Mouse (Mus musculus): ENCODE results near the gene Plekhb1. TPM values are rescaled to one million over a fixed set of nuclear protein-coding genes. Genes with fewer than 3 reads are reported as not detected.

The Plekhb1 gene
- polyA plus RNA-seq, 1 experiment from 2014 or later = 2.6 TPM

DNA sequence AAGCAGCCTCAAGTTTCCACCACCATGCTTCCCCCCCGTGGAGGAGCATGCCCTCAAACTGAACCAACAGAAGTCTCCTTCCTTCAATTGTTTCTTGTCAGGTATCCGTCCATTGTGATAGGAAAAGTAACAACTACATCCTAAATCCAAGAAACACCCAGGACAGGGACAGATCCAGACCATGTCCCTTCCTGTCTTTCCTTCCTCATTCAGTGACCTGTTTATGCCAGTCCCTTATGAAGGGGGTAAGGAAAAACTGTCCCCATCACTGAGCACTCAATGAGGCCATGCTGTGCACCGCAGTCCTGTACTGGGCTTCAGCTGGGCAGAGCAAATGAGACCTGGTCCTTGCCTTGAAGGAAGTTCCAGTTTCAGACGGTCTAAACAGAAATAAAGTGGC is 13.1 kb downstream of the Plekhb1 start:
- WGBS = 80% methylated on average over 4 of the region's 4 CpGs

DNA sequence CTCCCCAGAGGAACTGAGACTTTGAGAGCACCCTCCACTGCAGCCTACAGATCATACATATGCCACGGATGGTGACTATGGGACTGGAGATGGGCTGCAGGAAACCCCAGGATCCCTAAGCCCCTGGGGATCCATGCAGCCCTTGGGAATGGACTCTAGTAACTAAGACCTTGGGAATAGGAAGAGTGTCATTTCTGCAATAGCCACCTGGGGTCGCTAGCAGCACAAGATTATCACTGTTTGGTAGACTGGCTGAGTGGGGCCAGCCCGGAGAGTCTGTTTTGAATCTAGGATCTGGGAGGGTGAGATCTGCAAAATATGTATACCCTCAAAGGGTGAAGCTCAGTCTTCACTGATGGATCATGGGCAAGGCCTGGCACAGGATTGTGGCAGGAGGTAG is 17.1 kb downstream of the Plekhb1 start:
- H3K27me3 ChIP-seq (ENCODE audit: control insufficient read depth, insufficient read depth, low read length) = no peaks in the 10 kb centered on the region
- no peak overlapping the region for H3K4me2 ChIP-seq (replicated peaks; ENCODE audit: low read depth, low read length)
- no peak overlapping the region for H3K27ac ChIP-seq (ENCODE audit: low read depth, low read length)
- no peaks in the 10 kb centered on the region for H3K9me3 ChIP-seq (ENCODE audit: control insufficient read depth, low read length)
- H3K4me1 ChIP-seq (ENCODE audit: control insufficient read depth, insufficient read depth, low read length) = no peaks in the 10 kb centered on the region
- H3K36me3 ChIP-seq (ENCODE audit: control insufficient read depth, insufficient read depth, low read length) = 0 out of 2 replicates have a peak, but pooled peaks cover 12% of the 10 kb centered on the region
- WGBS = 33% methylated on average over 3 of the region's 3 CpGs
- H3K9ac ChIP-seq (ENCODE audit: low read depth, low read length) = no peak overlapping the region
- ATAC-seq (ENCODE audit: low FRiP score, low TSS enrichment) = peak; percentile 56; the same call in 1 of the 2 replicates
- H3K4me3 ChIP-seq (ENCODE audit: low read length) = no peak overlapping the region

More for the DNA sequence above, 13.1 kb downstream of the Plekhb1 start:
- no peak overlapping the region for H3K4me3 ChIP-seq (ENCODE audit: low read length)
- H3K4me2 ChIP-seq (replicated peaks; ENCODE audit: low read depth, low read length) = no peak overlapping the region
- no peak for ATAC-seq (ENCODE audit: low FRiP score, low TSS enrichment)
- H3K9me3 ChIP-seq (ENCODE audit: control insufficient read depth, low read length) = no peaks in the 10 kb centered on the region
- no peak overlapping the region for H3K27ac ChIP-seq (ENCODE audit: low read depth, low read length)
- H3K4me1 ChIP-seq (ENCODE audit: control insufficient read depth, insufficient read depth, low read length) = no peaks in the 10 kb centered on the region
- no peak overlapping the region for H3K9ac ChIP-seq (ENCODE audit: low read depth, low read length)
- 0 out of 2 replicates have a peak, but pooled peaks cover 2% of the 10 kb centered on the region for H3K36me3 ChIP-seq (ENCODE audit: control insufficient read depth, insufficient read depth, low read length)
- H3K27me3 ChIP-seq (ENCODE audit: control insufficient read depth, insufficient read depth, low read length) = no peaks in the 10 kb centered on the region

- no peak overlapping the region for H3K4me3 ChIP-seq (ENCODE audit: low read length)
- H3K9me3 ChIP-seq (ENCODE audit: control insufficient read depth, low read length) = no peaks in the 10 kb centered on the region
- 89% methylated on average over 4 of the region's 4 CpGs for WGBS
- H3K9ac ChIP-seq (ENCODE audit: low read depth, low read length) = no peak overlapping the region
- no peak overlapping the region for H3K27ac ChIP-seq (ENCODE audit: low read depth, low read length)
- H3K4me1 ChIP-seq (ENCODE audit: control insufficient read depth, insufficient read depth, low read length) = no peaks in the 10 kb centered on the region
- no peak for ATAC-seq (ENCODE audit: low FRiP score, low TSS enrichment)
- no peak overlapping the region for H3K4me2 ChIP-seq (replicated peaks; ENCODE audit: low read depth, low read length)
- peaks cover 23% of the 10 kb centered on the region; the same call in 1 of the 2 replicates for H3K36me3 ChIP-seq (ENCODE audit: control insufficient read depth, insufficient read depth, low read length)
- H3K27me3 ChIP-seq (ENCODE audit: control insufficient read depth, insufficient read depth, low read length) = no peaks in the 10 kb centered on the region
Observed at GRCm38 (mm10) chr7:100642413-100642812, 19.8 kb downstream of the Plekhb1 start.

- H3K9ac ChIP-seq (ENCODE audit: low read depth, low read length) = no peak overlapping the region
- no peak overlapping the region for H3K27ac ChIP-seq (ENCODE audit: low read depth, low read length)
- H3K4me3 ChIP-seq (ENCODE audit: low read length) = no peak overlapping the region
- H3K27me3 ChIP-seq (ENCODE audit: control insufficient read depth, insufficient read depth, low read length) = no peaks in the 10 kb centered on the region
- H3K9me3 ChIP-seq (ENCODE audit: control insufficient read depth, low read length) = no peaks in the 10 kb centered on the region
- H3K4me1 ChIP-seq (ENCODE audit: control insufficient read depth, insufficient read depth, low read length) = no peaks in the 10 kb centered on the region
- WGBS = 7% methylated on average over 1 of the region's 1 CpGs
- H3K4me2 ChIP-seq (replicated peaks; ENCODE audit: low read depth, low read length) = no peak overlapping the region
- peaks cover 33% of the 10 kb centered on the region; the same call in 1 of the 2 replicates for H3K36me3 ChIP-seq (ENCODE audit: control insufficient read depth, insufficient read depth, low read length)
- no peak for ATAC-seq (ENCODE audit: low FRiP score, low TSS enrichment)
Observed at GRCm38 (mm10) chr7:100637657-100638056, 24.6 kb downstream of the Plekhb1 start.

- Histone ChIP-seq H3K4me2 (replicated peaks; ENCODE audit: low read depth, low read length) (no peak overlapping the region), H3K9me3 (ENCODE audit: control insufficient read depth, low read length) (no peaks in the 10 kb centered on the region), H3K36me3 (ENCODE audit: control insufficient read depth, insufficient read depth, low read length) (peaks cover 6% of the 10 kb centered on the region; the same call in 1 of the 2 replicates), H3K27ac (ENCODE audit: low read depth, low read length) (no peak overlapping the region), H3K4me1 (ENCODE audit: control insufficient read depth, insufficient read depth, low read length) (0 out of 2 replicates have a peak, but pooled peaks cover 3% of the 10 kb centered on the region), H3K9ac (ENCODE audit: low read depth, low read length) (no peak overlapping the region), H3K27me3 (ENCODE audit: control insufficient read depth, insufficient read depth, low read length) (no peaks in the 10 kb centered on the region), H3K4me3 (ENCODE audit: low read length) (no peak overlapping the region)
- peak; percentile 64; the same call in 1 of the 2 replicates for ATAC-seq (ENCODE audit: low FRiP score, low TSS enrichment)
- 54% methylated on average over 3 of the region's 3 CpGs for WGBS
Observed at GRCm38 (mm10) chr7:100624538-100624937, 37.7 kb downstream of the Plekhb1 start.

GRCm38 (mm10) chr7:100622277-100622676 is 39.9 kb downstream of the Plekhb1 start:
- H3K27ac ChIP-seq (ENCODE audit: low read depth, low read length) = no peak overlapping the region
- no peak overlapping the region for H3K4me3 ChIP-seq (ENCODE audit: low read length)
- 85% methylated on average over 2 of the region's 2 CpGs for WGBS
- no peak overlapping the region for H3K4me2 ChIP-seq (replicated peaks; ENCODE audit: low read depth, low read length)
- no peaks in the 10 kb centered on the region for H3K9me3 ChIP-seq (ENCODE audit: control insufficient read depth, low read length)
- 0 out of 2 replicates have a peak, but pooled peaks cover 3% of the 10 kb centered on the region for H3K4me1 ChIP-seq (ENCODE audit: control insufficient read depth, insufficient read depth, low read length)
- ATAC-seq (ENCODE audit: low FRiP score, low TSS enrichment) = no peak
- H3K36me3 ChIP-seq (ENCODE audit: control insufficient read depth, insufficient read depth, low read length) = no peaks in the 10 kb centered on the region
- no peaks in the 10 kb centered on the region for H3K27me3 ChIP-seq (ENCODE audit: control insufficient read depth, insufficient read depth, low read length)
- no peak overlapping the region for H3K9ac ChIP-seq (ENCODE audit: low read depth, low read length)

GRCm38 (mm10) chr7:100616121-100616857 is 45.9 kb downstream of the Plekhb1 start:
- no peaks in the 10 kb centered on the region for H3K36me3 ChIP-seq (ENCODE audit: control insufficient read depth, insufficient read depth, low read length)
- H3K9ac ChIP-seq (ENCODE audit: low read depth, low read length) = no peak overlapping the region
- no peak for ATAC-seq (ENCODE audit: low FRiP score, low TSS enrichment)

GRCm38 (mm10) chr7:100608910-100609309 is 53.3 kb downstream of the Plekhb1 start:
- H3K9ac ChIP-seq (ENCODE audit: low read depth, low read length) = peak overlapping the region; percentile 98
- H3K36me3 ChIP-seq (ENCODE audit: control insufficient read depth, insufficient read depth, low read length) = no peaks in the 10 kb centered on the region
- ATAC-seq (ENCODE audit: low FRiP score, low TSS enrichment) = no peak
- no peaks in the 10 kb centered on the region for H3K9me3 ChIP-seq (ENCODE audit: control insufficient read depth, low read length)
- H3K27me3 ChIP-seq (ENCODE audit: control insufficient read depth, insufficient read depth, low read length) = no peaks in the 10 kb centered on the region
- peak overlapping the region; percentile 90; the same call in 1 of the 2 replicates for H3K27ac ChIP-seq (ENCODE audit: low read depth, low read length)
- H3K4me2 ChIP-seq (replicated peaks; ENCODE audit: low read depth, low read length) = peak overlapping the region; percentile 54
- H3K4me1 ChIP-seq (ENCODE audit: control insufficient read depth, insufficient read depth, low read length) = peaks cover 6% of the 10 kb centered on the region
- WGBS = 24% methylated on average over 4 of the region's 4 CpGs
- peak overlapping the region; percentile 54 for H3K4me3 ChIP-seq (ENCODE audit: low read length)

More at GRCm38 (mm10) chr7:100616121-100616857, 45.9 kb downstream of the Plekhb1 start:
- no peaks in the 10 kb centered on the region for H3K27me3 ChIP-seq (ENCODE audit: control insufficient read depth, insufficient read depth, low read length)
- no peak overlapping the region for H3K4me3 ChIP-seq (ENCODE audit: low read length)
- H3K9me3 ChIP-seq (ENCODE audit: control insufficient read depth, low read length) = no peaks in the 10 kb centered on the region
- no peak overlapping the region for H3K27ac ChIP-seq (ENCODE audit: low read depth, low read length)
- H3K4me2 ChIP-seq (replicated peaks; ENCODE audit: low read depth, low read length) = no peak overlapping the region
- 95% methylated on average over 4 of the region's 4 CpGs for WGBS
- H3K4me1 ChIP-seq (ENCODE audit: control insufficient read depth, insufficient read depth, low read length) = no peaks in the 10 kb centered on the region

GRCm38 (mm10) chr7:100608130-100608741 is 54.0 kb downstream of the Plekhb1 start, which contains the start of gene Mrpl48:
Gene Mrpl48, minus strand, starts transcription at chr7:100608301.
- WGBS = under 1% methylated on average over 38 of the region's 43 CpGs
- Histone ChIP-seq H3K4me3 (ENCODE audit: low read length) (peak within 1 kb of the TSS; percentile 54), H3K27me3 (ENCODE audit: control insufficient read depth, insufficient read depth, low read length) (no peaks in the 10 kb centered on the region), H3K27ac (ENCODE audit: low read depth, low read length) (peak within 1 kb of the TSS; percentile 90), H3K9me3 (ENCODE audit: control insufficient read depth, low read length) (no peaks in the 10 kb centered on the region), H3K9ac (ENCODE audit: low read depth, low read length) (peak within 1 kb of the TSS; percentile 98), H3K4me2 (replicated peaks; ENCODE audit: low read depth, low read length) (peak within 1 kb of the TSS; percentile 56), H3K4me1 (ENCODE audit: control insufficient read depth, insufficient read depth, low read length) (peaks cover 6% of the 10 kb centered on the region), H3K36me3 (ENCODE audit: control insufficient read depth, insufficient read depth, low read length) (no peaks in the 10 kb centered on the region)
- ATAC-seq (ENCODE audit: low FRiP score, low TSS enrichment) = peak; percentile 61

All from kidney, embryonic 14.5 days (tissue).